Mouse (Mus musculus) cerebellum, adult 18-20 months (tissue): Measurements from ENCODE around the gene Nudt6.

Experiments
- DNase-seq, 2 experiments: peaks; one replicate each; pipeline ENCODE4 v3.0.0; 2021

Nudt6 gene

DNA sequence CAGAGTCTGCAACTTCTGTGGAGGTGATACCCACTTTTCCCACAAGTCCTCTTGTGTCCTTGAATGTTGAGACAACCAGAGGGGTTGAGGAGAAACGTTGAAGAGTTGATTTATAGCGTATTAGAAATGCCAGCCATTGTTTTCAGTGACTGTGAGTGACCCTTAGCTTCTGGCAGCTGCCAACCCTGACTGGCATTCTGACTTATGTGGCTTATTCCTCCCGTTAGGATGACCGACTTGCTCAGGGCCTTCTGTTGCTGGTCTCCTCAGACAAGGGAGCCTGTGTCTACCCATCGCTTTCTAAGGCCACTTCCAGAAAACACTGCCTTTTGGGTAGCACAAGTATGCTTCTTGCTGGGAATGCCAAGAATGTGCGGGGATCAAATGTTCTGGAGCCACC, 38.6 kb downstream of the Nudt6 start:
- no peak for DNase-seq

GRCm38 (mm10) chr3:37379930-37380881, 39.8 kb downstream of the Nudt6 start:
- peak in 1 of 2 experiments; percentile 7 for DNase-seq

DNA sequence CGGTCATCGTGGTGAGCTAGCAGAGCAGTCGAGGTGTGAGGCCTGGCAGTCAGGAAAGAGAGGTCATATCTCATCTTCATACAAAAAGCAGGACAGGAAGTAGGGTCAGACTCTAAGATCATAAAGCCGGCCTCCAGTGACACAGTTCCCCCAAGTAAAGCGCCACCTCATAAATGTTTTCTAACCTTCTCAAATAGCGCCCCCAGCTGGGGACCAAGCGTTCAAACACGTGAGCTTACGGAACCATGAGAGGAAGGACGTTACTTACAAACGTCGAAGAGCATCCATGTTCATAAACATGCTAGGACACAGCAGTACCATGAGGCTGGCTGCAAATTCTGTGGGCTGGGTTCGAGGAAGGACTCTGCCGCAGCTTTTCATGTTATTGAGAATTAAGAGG, 40.8 kb downstream of the Nudt6 start:
- DNase-seq = no peak

GRCm38 (mm10) chr3:37378412-37378811, 41.6 kb downstream of the Nudt6 start:
- DNase-seq = no peak

DNA sequence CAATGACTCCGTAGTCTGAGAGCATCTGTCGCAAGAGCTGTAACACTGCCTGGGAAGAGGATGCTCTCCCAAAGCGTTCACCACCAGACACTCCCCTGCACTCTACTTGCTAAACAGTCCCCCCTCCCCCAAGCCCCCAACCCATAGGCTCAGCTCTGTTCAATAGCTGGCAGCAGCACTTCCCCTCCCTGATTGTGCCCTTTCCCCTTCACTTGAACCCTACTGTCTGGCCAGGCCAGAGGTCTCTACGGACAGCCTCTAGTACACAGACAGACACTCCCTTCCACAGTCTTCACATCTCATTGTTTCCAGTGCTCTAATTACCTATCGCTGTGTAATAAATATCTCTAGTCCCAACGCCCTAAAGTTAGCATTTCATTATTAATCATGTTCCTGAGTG, 42.1 kb downstream of the Nudt6 start:
- DNase-seq = no peak

GRCm38 (mm10) chr3:37373712-37374111, 46.3 kb downstream of the Nudt6 start:
- no peak for DNase-seq

DNA sequence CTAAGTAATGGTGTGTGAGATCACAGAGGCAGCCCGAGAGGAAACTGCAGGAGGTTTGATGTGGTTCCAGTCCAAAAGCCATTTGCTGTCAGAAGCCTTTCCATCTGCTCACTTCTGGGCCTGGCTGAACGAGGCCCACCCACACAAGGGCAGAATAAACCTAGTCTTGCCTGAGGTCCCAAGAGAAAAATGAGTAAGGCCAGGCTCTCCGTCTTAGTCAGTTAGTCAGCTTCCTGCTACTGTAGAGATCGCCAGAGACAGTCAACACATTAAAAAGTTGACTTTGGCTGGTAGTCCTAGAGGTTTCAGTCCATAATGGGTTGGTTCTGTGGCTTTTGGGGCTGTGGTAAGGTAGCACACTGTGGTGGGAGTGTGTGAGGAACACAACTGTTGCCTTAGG, 49.6 kb downstream of the Nudt6 start:
- no peak for DNase-seq

DNA sequence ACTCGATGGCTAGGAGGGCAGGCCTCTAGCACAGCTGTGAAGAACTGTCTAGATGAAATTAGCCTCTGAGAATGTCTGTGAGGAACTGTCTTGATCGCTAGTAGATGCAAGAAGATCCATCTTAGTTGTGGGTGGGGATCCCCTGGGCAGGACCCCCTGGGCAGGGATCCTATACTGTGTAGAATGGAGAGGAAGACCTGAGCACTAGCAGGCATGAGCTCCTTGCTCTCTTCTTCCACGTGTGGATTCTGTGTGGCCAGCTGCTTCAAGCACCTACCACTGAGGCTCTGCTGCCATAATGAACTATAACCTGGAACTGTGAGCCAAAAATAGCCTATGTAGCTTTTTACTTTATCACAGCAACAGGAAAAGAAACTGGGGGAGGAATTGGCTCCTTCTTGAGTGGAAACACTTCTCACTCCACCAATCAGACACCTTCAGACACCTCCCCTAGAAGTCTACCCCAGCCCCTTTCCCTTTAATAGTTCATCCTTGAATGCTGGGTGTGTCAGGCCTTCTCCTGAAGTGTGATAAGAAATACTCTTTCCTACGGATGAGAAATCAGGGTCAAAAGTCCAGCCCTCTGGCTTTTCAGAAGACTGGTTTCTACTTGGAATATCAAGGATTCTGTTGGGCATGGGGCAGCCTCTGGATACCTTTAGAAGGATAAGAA, 53.5 kb downstream of the Nudt6 start:
- DNase-seq = no peak

- no peak for DNase-seq
Measured at GRCm38 (mm10) chr3:37365976-37366375, 54.0 kb downstream of the Nudt6 start.

GRCm38 (mm10) chr3:37365144-37365543, 54.9 kb downstream of the Nudt6 start:
- DNase-seq = no peak

DNA sequence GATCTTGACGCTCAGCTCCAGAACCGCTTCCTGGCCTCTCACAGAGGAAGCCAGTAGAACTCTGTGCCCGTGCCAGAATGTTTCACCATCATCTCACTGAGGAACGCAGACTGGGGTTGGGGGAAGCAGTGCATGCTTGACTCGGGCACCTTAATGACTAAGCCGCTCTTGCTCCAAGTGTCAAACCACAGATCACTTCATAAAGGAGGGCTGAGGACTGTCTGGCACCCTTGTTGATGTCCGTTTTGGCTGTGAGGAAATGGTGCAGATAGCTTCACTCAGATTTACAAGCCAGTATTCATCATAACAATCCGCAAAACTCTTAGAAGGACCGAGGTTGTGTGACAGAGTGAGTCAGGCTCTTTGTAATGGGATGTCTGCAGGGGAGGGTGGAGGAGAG, 59.3 kb downstream of the Nudt6 start:
- no peak for DNase-seq
